Mouse (Mus musculus) limb, embryonic 10.5 days (tissue): ENCODE results near the gene Ubap2l. TPM values are rescaled to one million over a fixed set of nuclear protein-coding genes. Genes with fewer than 3 reads are reported as not detected.

Source experiments
- DNase-seq: peaks from one replicate; pipeline ENCODE4 v3.0.0-alpha.2; 2017; ENCODE audit warnings: low spot score
- H3K27ac ChIP-seq: fragments of 300-500 bp; sonication (generic); 2 replicates; pipeline ENCODE4 v1.5.1; 2016; ENCODE audit warnings: mild to moderate bottlenecking
- H3K27me3 ChIP-seq: fragments of 300-500 bp; sonication (generic); 2 replicates; pipeline ENCODE4 v1.6.1; 2016; ENCODE audit warnings: low read depth, mild to moderate bottlenecking; ENCODE audit not compliant: poor library complexity, severe bottlenecking
- H3K36me3 ChIP-seq: fragments of 300-500 bp; sonication (generic); 2 replicates; pipeline ENCODE4 v1.6.1; 2016; ENCODE audit warnings: mild to moderate bottlenecking, moderate library complexity
- H3K4me1 ChIP-seq: fragments of 300-500 bp; sonication (generic); 2 replicates; pipeline ENCODE4 v1.6.1; 2016
- H3K4me3 ChIP-seq: fragments of 300-500 bp; sonication (generic); 2 replicates; pipeline ENCODE4 v1.5.1; 2016; ENCODE audit warnings: mild to moderate bottlenecking, moderate library complexity
- H3K9me3 ChIP-seq: fragments of 300-500 bp; sonication (generic); replicated peaks from 2 replicates; pipeline ENCODE4 v1.6.1; 2016; ENCODE audit warnings: mild to moderate bottlenecking
- WGBS: fragments of 180-500 bp; shearing (Covaris S2); methylation state at CpG from one replicate; pipeline ENCODE4 v1.1.7; 2016; 5-methylcytosine and 5-hydroxymethylcytosine counted together
- polyA plus RNA-seq: library from polyadenylated mRNA; unstranded; fragments of >200 nt; fragmentation: Nextera tagmentation; extraction: Ambion mirVana; gene quantifications from 2 replicates; pipeline ENCODE4 v1.2.1, GENCODE M21; 2016

Gene Ubap2l
- polyA plus RNA-seq, 1 experiment from 2014 or later, result 234 TPM

DNA sequence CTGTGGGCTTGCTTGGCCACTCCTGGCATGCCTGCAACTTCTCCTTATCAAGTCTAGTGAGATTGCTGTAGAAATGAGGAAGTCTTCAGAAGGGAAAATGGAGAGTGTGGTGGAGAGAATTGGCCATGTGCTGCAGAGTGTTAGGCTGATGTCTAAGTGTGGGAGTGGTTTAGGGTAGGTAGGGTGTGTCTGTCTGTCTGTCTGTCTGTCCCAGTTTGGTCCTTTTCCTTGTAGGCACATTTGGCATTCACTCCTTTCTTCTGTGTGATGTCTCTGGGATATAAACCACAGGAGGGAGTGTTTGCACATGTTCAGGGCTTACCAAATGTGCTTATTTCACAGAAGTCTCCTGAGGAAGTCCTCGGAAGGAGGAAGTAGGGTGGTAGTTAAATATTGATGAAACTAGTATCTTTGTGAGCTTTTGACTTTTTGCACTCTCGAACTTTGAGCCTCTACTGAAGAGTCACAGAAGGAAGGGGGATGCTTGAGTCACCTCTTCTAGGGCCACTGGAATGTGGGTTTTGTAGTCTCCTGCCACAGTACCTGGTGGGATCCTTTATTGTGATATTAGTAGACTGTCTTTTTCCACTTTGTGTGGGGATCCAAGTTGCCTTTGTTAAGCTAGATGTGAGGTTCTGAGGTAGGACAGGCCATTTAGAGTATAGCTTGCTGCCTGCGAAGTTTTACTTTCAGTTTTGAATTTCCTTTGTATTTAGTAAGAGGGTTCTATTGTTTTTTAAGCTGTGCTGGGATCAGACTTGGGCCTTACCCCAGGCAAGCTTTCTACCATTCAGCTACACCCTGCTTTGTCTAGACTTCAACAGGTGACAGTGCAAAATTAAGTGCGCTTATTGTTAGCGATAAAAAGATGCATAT, 29.2 kb upstream of the Ubap2l start:
- H3K36me3 ChIP-seq, result peaks cover 52% of the 10 kb centered on the region

DNA sequence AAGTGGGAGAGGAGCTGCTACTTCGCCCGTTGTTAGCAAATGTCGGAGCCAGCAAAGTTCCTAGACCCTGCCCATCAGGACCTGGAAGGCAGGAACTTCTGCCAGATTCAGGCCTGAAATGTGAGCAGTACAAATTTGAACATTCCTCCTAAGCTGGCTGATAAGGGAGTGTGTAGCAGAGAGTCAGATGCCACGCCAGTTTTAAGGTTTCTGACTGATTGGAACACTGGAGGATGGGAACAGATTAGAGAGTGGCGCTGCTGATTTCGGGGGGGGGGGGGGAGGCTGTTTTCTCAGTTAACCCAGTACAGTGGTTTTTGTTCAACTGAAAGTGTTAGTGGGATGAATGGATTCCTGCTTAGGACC, 28.1 kb upstream of the Ubap2l start:
- DNase-seq, result no peak
- H3K4me1 ChIP-seq, result peaks cover 56% of the 10 kb centered on the region
- peak overlapping the region; percentile 95 for H3K27ac ChIP-seq
- no peaks in the 10 kb centered on the region for H3K27me3 ChIP-seq
- H3K9me3 ChIP-seq, result no peaks in the 10 kb centered on the region
- 2% methylated on average over 6 of the region's 6 CpGs for WGBS
- peak overlapping the region; percentile 92 for H3K4me3 ChIP-seq
- peaks cover 40% of the 10 kb centered on the region for H3K36me3 ChIP-seq

More for the DNA sequence above, 29.2 kb upstream of the Ubap2l start:
- Histone ChIP-seq H3K27ac (no peak overlapping the region), H3K4me1 (peaks cover 56% of the 10 kb centered on the region), H3K4me3 (peak overlapping the region; percentile 92), H3K27me3 (no peaks in the 10 kb centered on the region), H3K9me3 (no peaks in the 10 kb centered on the region)
- DNase-seq, result no peak
- 87% methylated on average over 5 of the region's 5 CpGs for WGBS

DNA sequence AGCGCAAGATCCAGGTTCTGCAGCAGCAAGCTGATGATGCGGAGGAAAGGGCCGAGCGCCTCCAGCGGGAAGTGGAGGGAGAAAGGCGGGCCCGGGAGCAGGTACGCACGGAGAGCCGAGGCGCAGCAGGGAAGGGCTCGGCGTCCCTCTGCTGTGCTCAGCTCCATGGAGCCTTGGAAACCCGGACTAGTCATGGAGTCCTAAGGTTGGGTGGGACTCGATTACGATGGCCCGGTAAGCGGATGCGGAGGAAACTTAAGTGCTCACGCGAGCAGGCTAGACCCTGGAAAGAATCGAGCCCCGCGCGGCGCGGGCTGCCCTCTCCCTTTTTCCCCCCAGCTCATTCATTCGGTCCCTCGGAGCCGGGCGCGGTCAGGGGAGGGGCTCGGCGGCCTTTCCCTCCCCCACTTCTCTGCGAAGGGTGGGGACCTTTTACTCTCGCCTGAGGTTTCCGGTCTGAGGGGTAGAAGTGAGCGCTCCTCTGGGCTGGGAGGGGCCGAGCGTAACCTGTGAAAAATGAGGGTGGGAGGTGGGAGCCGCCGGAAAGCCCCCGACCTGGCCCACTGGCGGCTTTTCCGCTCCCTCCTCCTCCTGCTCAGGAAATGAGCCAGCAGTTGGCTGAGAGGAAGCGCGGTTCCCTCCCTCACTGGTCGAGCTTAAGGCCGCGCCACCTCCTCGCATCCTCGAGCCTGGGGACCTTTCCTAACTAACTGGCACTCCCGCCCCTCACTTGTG, 27.5 kb upstream of the Ubap2l start:
- Histone ChIP-seq H3K27ac (peak overlapping the region; percentile 95), H3K4me3 (peak overlapping the region; percentile 92), H3K4me1 (peaks cover 56% of the 10 kb centered on the region), H3K27me3 (no peaks in the 10 kb centered on the region), H3K9me3 (no peaks in the 10 kb centered on the region), H3K36me3 (peaks cover 35% of the 10 kb centered on the region)
- under 1% methylated on average over 53 of the region's 53 CpGs for WGBS
- DNase-seq, result peak; percentile 84

DNA sequence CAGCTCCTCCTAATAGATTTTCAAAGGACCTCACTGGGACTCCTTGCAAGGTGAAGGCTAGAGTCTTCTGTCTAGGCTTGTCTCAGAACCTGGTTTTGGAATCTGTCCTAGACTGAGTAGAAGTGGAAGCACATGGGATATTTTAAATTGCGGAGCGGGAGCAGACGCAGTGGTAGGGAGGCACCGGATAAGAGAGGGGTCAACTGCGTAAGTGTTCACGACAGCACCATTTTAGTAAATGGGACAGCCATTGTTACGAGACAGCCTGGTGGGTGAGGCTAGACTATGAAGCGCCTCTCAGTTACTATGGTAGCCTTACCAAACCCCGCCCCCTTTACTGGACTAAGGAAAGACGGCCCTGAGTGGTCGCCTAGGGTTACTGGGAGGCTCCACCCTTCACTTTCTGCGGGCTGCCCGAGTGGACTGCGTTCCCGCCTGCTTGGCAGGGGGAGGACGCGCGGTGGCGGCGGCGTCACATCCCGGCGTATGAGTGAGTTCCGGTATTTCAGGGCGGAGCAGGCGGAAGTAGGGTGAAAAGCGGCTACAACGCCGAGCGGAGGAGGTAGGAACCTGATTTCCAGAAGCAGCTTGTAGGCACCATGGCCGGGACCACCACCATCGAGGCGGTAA, 26.8 kb upstream of the Ubap2l start:
- WGBS, result under 1% methylated on average over 33 of the region's 33 CpGs
- peaks cover 53% of the 10 kb centered on the region for H3K4me1 ChIP-seq

DNA sequence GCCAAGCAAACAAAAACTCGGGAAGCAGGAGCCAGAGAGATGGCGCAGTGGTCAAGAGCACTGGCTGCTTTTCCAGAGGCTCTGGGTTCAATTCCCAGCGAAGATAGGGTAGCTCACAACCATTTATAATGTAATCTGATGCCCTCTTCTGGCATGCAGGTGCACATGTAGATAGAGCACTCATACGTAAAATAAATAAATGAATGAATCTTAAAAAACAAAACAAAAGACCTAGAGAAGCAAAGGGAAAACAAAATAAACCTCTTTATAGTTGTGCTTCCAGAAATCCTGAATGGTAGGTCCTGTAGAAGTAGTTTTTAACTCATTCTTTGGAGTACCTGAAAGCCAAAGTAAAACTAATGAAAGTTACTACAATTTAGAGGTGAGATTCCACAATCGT, 25.8 kb upstream of the Ubap2l start:
- no peak for DNase-seq
- H3K27ac ChIP-seq, result no peak overlapping the region
- no peaks in the 10 kb centered on the region for H3K9me3 ChIP-seq
- WGBS, result 62% methylated on average over 5 of the region's 5 CpGs
- H3K4me1 ChIP-seq, result peaks cover 43% of the 10 kb centered on the region
- peaks cover 18% of the 10 kb centered on the region for H3K36me3 ChIP-seq
- no peaks in the 10 kb centered on the region for H3K27me3 ChIP-seq
- H3K4me3 ChIP-seq, result 0 out of 2 replicates have a peak overlapping the region, but pooled peaks have one; percentile 92

More for the DNA sequence above, 26.8 kb upstream of the Ubap2l start:
- Histone ChIP-seq H3K36me3 (peaks cover 28% of the 10 kb centered on the region), H3K27me3 (no peaks in the 10 kb centered on the region), H3K4me3 (peak overlapping the region; percentile 92), H3K9me3 (no peaks in the 10 kb centered on the region), H3K27ac (peak overlapping the region; percentile 95)
- peak; percentile 93 for DNase-seq

DNA sequence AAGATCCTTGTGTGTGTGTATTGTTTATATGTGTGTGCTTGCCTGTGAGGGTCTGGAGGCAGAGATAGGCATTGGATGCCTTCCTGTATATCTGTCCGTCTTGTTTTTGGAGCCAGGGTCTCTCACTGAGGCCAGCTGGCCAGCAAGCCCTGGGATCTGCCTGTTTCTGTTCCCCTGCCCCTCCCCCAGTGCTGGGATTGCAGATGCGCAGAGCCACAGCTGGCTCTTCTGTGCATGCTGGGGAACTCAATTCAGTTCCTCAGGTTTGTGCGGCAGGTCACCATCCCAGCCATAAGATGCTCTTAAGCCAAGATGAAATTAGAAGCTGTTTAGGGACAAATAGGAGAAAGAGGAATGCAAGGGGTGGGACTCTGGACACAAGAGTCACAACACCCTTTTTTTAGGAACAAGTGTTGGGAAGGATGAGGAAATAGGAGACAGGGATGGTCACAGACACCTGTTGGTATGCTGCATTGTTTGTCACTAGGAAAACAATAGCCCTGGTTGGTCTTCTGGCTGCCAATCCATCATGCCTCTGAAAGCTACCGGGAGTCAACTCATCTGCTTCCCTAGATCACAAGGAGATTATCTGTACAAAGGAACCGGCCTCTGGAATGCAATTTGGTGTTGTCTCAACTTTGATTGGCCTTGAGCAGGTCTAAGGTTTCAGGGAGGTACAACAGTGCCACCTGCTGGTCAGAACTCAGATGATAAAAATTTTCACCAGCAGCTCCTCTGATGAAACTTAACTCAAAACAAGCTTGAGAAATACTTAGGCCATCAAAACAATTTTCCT, 24.7 kb upstream of the Ubap2l start:
- H3K4me3 ChIP-seq, result no peak overlapping the region

DNA sequence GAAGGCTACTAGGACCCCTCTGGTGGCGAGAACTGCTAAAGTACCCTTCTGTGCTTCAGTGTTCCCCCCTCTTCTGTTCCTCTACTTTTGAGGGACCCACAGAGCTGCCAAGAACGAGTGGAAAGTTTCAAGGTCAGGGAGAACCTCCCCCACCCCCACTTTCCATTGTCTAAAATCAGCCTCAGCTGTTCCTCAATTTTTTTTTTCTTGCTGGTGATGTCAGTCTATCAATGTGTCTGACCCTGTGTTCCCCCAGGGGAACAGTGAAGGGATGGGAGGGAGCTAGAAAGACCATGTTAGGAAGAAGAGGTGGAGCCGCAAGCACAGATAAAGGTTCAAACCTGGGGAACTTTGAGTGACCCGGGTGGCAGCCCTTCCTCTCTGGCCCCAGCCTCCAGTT, 19.9 kb upstream of the Ubap2l start, which contains the start of gene Tpm3:
Gene Tpm3 (plus strand): TSS at position 356 of the 400 bp plus-strand sequence.
- peaks cover 6% of the 10 kb centered on the region for H3K4me1 ChIP-seq
- 76% methylated on average over 4 of the region's 4 CpGs for WGBS
- no peak for DNase-seq
- H3K36me3 ChIP-seq, result no peaks in the 10 kb centered on the region
- no peaks in the 10 kb centered on the region for H3K9me3 ChIP-seq
- H3K4me3 ChIP-seq, result no peak within 1 kb of the TSS
- H3K27me3 ChIP-seq, result no peaks in the 10 kb centered on the region
- H3K27ac ChIP-seq, result no peak within 1 kb of the TSS

More for the DNA sequence above, 24.7 kb upstream of the Ubap2l start:
- Histone ChIP-seq H3K36me3 (peaks cover 7% of the 10 kb centered on the region), H3K9me3 (no peaks in the 10 kb centered on the region), H3K27ac (no peak overlapping the region), H3K4me1 (peaks cover 33% of the 10 kb centered on the region), H3K27me3 (no peaks in the 10 kb centered on the region)
- peak; percentile 85 for DNase-seq
- WGBS, result 9% methylated on average over 5 of the region's 5 CpGs

DNA sequence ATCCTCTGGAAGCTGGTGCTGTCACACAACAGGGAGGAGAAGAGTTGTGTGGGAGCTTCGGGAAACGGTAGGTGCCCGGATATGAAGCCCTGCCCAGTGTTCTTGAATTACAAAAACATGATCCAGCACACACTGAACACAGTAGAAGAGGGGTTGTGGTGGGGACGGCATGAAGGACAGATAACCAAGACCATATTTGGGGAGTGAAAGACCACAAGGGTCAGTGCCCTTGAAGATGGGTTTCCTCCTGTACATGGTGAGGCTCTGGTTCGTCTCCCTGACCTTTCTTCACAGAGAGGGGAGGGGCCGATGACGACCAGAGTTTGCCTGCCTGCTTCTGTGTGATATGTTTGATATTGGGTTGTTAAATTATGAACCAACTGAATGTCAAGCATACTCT, 17.3 kb upstream of the Ubap2l start:
- DNase-seq, result no peak
- 79% methylated on average over 7 of the region's 7 CpGs for WGBS
- H3K36me3 ChIP-seq, result peaks cover 22% of the 10 kb centered on the region
- H3K9me3 ChIP-seq, result no peaks in the 10 kb centered on the region
- H3K27ac ChIP-seq, result no peak overlapping the region
- no peak overlapping the region for H3K4me3 ChIP-seq
- H3K4me1 ChIP-seq, result no peaks in the 10 kb centered on the region
- no peaks in the 10 kb centered on the region for H3K27me3 ChIP-seq

DNA sequence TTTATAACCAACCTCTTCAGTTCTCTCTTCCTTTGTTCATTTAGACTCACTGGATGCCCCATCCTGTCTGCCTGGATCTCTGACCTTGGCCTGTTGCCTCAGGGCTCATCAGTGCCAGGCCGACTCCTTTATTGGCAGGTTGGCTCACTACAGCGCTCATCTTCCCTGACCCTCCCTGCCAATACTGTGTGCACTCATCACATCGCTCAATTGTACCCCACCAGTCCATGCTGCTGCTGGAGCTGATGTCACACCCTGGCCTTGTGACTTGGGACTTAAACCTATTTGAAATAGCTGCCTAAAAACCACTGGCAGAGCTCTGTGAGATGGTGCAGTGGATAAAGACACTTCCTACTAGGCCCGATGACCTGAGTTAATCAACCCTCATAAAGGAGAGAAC, 15.4 kb upstream of the Ubap2l start:
- WGBS, result 88% methylated on average over 4 of the region's 4 CpGs
- H3K27ac ChIP-seq, result no peak overlapping the region
- DNase-seq, result no peak
- H3K4me3 ChIP-seq, result no peak overlapping the region
- no peaks in the 10 kb centered on the region for H3K4me1 ChIP-seq
- H3K9me3 ChIP-seq, result no peaks in the 10 kb centered on the region
- no peaks in the 10 kb centered on the region for H3K27me3 ChIP-seq
- peaks cover 41% of the 10 kb centered on the region for H3K36me3 ChIP-seq

DNA sequence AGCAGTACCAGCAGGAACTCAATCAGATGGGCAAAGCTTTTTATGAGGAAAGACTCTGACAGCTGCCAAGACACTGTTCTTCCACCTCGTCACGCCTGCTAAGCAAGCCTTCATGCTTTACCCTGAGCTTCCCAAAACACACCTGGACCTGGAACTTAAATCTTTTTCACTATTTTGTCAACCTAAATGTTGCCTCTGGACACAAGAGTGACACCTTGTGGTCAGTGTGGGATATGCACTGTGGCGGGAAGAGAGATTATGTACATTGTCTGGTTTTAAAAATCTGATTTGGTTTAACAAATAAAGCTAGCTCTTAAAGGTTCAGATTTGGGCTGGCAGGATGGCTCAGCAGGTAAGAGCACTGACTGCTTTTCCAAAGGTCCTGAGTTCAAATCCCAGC, 13.1 kb upstream of the Ubap2l start:
- H3K27me3 ChIP-seq, result no peaks in the 10 kb centered on the region
- DNase-seq, result peak; percentile 64
- H3K36me3 ChIP-seq, result peaks cover 64% of the 10 kb centered on the region
- WGBS, result 62% methylated on average over 3 of the region's 3 CpGs
- H3K4me3 ChIP-seq, result no peak overlapping the region
- H3K9me3 ChIP-seq, result no peaks in the 10 kb centered on the region
- no peak overlapping the region for H3K27ac ChIP-seq
- no peaks in the 10 kb centered on the region for H3K4me1 ChIP-seq

DNA sequence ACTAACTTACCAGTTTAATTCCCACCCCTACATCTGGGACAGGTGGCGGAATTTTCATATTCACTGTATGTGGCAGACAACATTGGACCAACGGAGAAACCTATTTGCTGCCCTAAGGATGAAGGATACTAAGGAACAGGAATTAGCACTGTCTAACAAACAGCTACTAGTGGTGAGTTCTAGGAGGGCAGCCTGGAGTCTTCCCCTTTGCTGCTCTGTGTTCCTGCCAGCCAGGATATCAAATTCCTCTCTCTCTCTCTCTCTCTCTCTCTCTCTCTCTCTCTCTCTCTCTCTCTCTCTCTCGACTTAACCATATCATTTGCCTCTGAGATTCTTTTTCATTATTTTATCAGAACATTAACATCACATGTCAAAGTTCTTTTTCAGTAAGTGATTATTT, 12.0 kb upstream of the Ubap2l start:
- Histone ChIP-seq H3K36me3 (peaks cover 74% of the 10 kb centered on the region), H3K27me3 (no peaks in the 10 kb centered on the region), H3K9me3 (no peaks in the 10 kb centered on the region), H3K27ac (no peak overlapping the region), H3K4me3 (no peak overlapping the region), H3K4me1 (no peaks in the 10 kb centered on the region)
- DNase-seq, result no peak
- WGBS, result 79% methylated on average over 3 of the region's 3 CpGs

DNA sequence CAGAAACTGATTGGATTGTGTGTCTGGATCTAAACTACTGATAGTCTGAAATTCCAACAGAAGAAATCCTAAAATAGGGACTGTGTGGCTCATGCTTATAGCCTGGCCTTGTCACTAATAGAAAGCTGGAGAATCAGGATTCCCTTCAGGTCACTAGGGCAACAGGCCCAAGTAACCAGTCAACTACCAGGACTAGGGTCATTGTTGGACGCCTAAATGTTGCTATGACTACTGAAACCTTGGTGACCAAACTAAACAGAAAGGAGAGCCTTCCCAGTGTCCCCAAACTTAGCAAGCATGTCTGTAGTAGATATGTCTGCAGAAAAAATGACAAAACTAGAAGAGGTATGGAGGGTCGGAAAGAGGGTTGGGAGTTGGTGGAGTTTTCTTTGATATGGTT, 10.1 kb upstream of the Ubap2l start:
- no peaks in the 10 kb centered on the region for H3K9me3 ChIP-seq
- peaks cover 90% of the 10 kb centered on the region for H3K36me3 ChIP-seq
- H3K27ac ChIP-seq, result no peak overlapping the region
- no peaks in the 10 kb centered on the region for H3K27me3 ChIP-seq
- DNase-seq, result no peak
- no peaks in the 10 kb centered on the region for H3K4me1 ChIP-seq
- H3K4me3 ChIP-seq, result no peak overlapping the region
- WGBS, result 82% methylated on average over 2 of the region's 2 CpGs
